Mouse (Mus musculus): ENCODE results near the gene Wfikkn1. TPM values are rescaled to one million over a fixed set of nuclear protein-coding genes. Genes with fewer than 3 reads are reported as not detected.

Gene Wfikkn1
- polyA plus RNA-seq, 1 experiment from 2014 or later, result 0.27 TPM

GRCm38 (mm10) chr17:25835816-25836215 lies 44.8 kb downstream of the Wfikkn1 start:
- 91% methylated on average over 16 of the region's 16 CpGs for WGBS
- peaks cover 28 to 53% of the 10 kb centered on the region in 2 experiments; a peak in 3 of 4 replicates for H3K4me1 ChIP-seq (ENCODE audit: control insufficient read depth in 2 of 2, insufficient read depth in 2 of 2, low read length in 2 of 2)

GRCm38 (mm10) chr17:25835301-25835700 lies 45.4 kb downstream of the Wfikkn1 start:
- 96% methylated on average over 7 of the region's 7 CpGs for WGBS

More at GRCm38 (mm10) chr17:25835816-25836215, 44.8 kb downstream of the Wfikkn1 start:
- no peaks in the 10 kb centered on the region for H3K27me3 ChIP-seq (ENCODE audit: control insufficient read depth, insufficient read depth, low read length)
- H3K9ac ChIP-seq (ENCODE audit: low read length), result no peak overlapping the region
- H3K27ac ChIP-seq (replicated peaks in 1 of 2; ENCODE audit: control insufficient read depth in 1 of 2, insufficient read depth in 1 of 2, low read depth in 2 of 2, low read length in 2 of 2), result no peak overlapping the region; a peak in 1 of 4 replicates
- H3K9me3 ChIP-seq (ENCODE audit: control insufficient read depth, low read length), result no peaks in the 10 kb centered on the region
- no peak for ATAC-seq (ENCODE audit: insufficient number of reproducible peaks, insufficient read depth, low FRiP score, low read depth)
- no peak overlapping the region for H3K4me3 ChIP-seq (ENCODE audit: control insufficient read depth in 1 of 2, insufficient read depth in 1 of 2, low read depth in 1 of 2, low read length in 2 of 2)
- H3K4me2 ChIP-seq (ENCODE audit: low read length), result peak overlapping the region; percentile 90
- H3K36me3 ChIP-seq (ENCODE audit: control insufficient read depth, insufficient read depth, low read length), result peaks cover 65% of the 10 kb centered on the region

DNA sequence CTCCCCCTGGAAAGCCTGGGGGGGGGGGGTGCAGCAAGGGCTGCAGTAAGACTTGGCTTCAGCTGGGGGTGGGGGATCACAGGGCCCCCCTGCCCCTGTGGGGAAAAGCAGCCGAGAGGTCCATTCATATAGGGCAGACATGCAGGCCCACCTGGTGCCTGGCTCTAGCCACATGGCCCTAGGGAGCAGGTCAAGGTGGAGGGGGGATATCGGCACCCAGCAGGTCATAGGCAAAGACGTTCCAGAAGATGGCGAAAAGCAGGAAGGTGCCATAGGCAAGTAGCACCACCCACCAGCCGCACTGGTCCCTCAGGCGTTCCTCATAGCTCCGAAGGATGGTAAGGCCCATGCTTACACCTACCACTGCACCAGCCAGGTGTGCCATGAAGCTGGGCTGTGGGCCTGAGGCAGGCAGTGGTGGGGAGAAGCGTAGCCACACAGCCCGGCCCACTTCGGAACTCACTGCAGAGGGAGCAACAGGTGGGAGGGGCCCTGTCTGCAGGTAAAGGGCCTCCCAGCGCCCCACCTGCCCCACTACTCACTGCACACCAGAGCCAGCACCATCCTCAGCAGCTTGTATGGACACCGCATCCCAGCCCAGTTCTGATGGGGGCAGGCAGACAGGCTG lies 45.9 kb downstream of the Wfikkn1 start:
- Histone ChIP-seq H3K27ac (replicated peaks in 1 of 2; ENCODE audit: control insufficient read depth in 1 of 2, insufficient read depth in 1 of 2, low read depth in 2 of 2, low read length in 2 of 2) (peak overlapping the region in 1 of 2 experiments; percentile 99; a peak in 2 of 4 replicates), H3K27me3 (ENCODE audit: control insufficient read depth, insufficient read depth, low read length) (no peaks in the 10 kb centered on the region), H3K9me3 (ENCODE audit: control insufficient read depth, low read length) (no peaks in the 10 kb centered on the region), H3K36me3 (ENCODE audit: control insufficient read depth, insufficient read depth, low read length) (peaks cover 65% of the 10 kb centered on the region), H3K4me1 (ENCODE audit: control insufficient read depth in 2 of 2, insufficient read depth in 2 of 2, low read length in 2 of 2) (peaks cover 29 to 58% of the 10 kb centered on the region in 2 experiments; a peak in 3 of 4 replicates), H3K9ac (ENCODE audit: low read length) (peak overlapping the region; percentile 85), H3K4me2 (ENCODE audit: low read length) (peak overlapping the region; percentile 91), H3K4me3 (ENCODE audit: control insufficient read depth in 1 of 2, insufficient read depth in 1 of 2, low read depth in 1 of 2, low read length in 2 of 2) (peak overlapping the region; percentile 57 to 70; a peak in 3 of 4 replicates)
- no peak for ATAC-seq (ENCODE audit: insufficient number of reproducible peaks, insufficient read depth, low FRiP score, low read depth)
- 86% methylated on average over 12 of the region's 12 CpGs for WGBS

More at GRCm38 (mm10) chr17:25835301-25835700, 45.4 kb downstream of the Wfikkn1 start:
- peaks cover 28 to 55% of the 10 kb centered on the region in 2 experiments; a peak in 3 of 4 replicates for H3K4me1 ChIP-seq (ENCODE audit: control insufficient read depth in 2 of 2, insufficient read depth in 2 of 2, low read length in 2 of 2)
- peaks cover 65% of the 10 kb centered on the region for H3K36me3 ChIP-seq (ENCODE audit: control insufficient read depth, insufficient read depth, low read length)
- peak overlapping the region; percentile 91; the same call in 1 of the 2 replicates for H3K4me2 ChIP-seq (ENCODE audit: low read length)
- no peaks in the 10 kb centered on the region for H3K9me3 ChIP-seq (ENCODE audit: control insufficient read depth, low read length)
- peak overlapping the region; percentile 85 for H3K9ac ChIP-seq (ENCODE audit: low read length)
- ATAC-seq (ENCODE audit: insufficient number of reproducible peaks, insufficient read depth, low FRiP score, low read depth), result no peak
- H3K27ac ChIP-seq (replicated peaks in 1 of 2; ENCODE audit: control insufficient read depth in 1 of 2, insufficient read depth in 1 of 2, low read depth in 2 of 2, low read length in 2 of 2), result no peak overlapping the region
- no peak overlapping the region for H3K4me3 ChIP-seq (ENCODE audit: control insufficient read depth in 1 of 2, insufficient read depth in 1 of 2, low read depth in 1 of 2, low read length in 2 of 2)
- no peaks in the 10 kb centered on the region for H3K27me3 ChIP-seq (ENCODE audit: control insufficient read depth, insufficient read depth, low read length)

DNA sequence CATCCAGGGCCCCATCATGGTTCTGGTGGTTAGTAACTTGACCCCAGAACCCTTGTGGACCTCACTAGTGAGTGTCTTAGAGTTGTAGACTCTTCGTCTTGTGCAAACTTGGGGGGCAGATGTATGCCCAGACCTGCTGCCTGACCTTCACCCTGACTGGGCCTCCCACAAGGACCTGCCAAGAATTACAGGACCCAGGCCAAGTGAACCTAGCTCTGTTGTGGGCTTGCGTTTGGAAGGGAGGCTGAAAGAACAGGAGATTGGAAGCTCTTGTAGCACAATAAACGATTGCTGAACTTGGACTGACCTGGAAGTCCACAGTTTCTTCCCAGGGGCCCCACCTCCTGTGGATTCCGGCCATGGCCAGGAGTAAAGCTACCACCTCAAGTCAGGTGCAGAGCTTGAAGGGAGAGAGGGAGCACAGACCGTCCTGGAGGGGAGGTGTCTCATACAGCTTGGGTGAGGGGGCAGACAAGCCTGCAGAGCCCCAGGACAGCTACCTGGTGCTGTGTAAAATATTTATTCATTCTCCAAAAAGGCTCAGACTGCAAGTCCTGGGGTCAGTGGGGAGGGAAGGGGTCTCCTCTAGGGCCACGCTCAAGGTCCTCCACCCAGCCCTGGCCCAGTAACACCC lies 46.6 kb downstream of the Wfikkn1 start:
- H3K4me1 ChIP-seq (ENCODE audit: control insufficient read depth in 2 of 2, insufficient read depth in 2 of 2, low read length in 2 of 2), result peaks cover 32 to 63% of the 10 kb centered on the region in 2 experiments; a peak in 3 of 4 replicates
- H3K4me3 ChIP-seq (ENCODE audit: control insufficient read depth in 1 of 2, insufficient read depth in 1 of 2, low read depth in 1 of 2, low read length in 2 of 2), result peak overlapping the region; percentile 57 to 70
- ATAC-seq (ENCODE audit: insufficient number of reproducible peaks, insufficient read depth, low FRiP score, low read depth), result no peak
- H3K9ac ChIP-seq (ENCODE audit: low read length), result peak overlapping the region; percentile 85
- peak overlapping the region; percentile 97 to 99 for H3K27ac ChIP-seq (replicated peaks in 1 of 2; ENCODE audit: control insufficient read depth in 1 of 2, insufficient read depth in 1 of 2, low read depth in 2 of 2, low read length in 2 of 2)
- H3K4me2 ChIP-seq (ENCODE audit: low read length), result peak overlapping the region; percentile 91
- WGBS, result 25% methylated on average over 6 of the region's 6 CpGs
- peaks cover 59% of the 10 kb centered on the region for H3K36me3 ChIP-seq (ENCODE audit: control insufficient read depth, insufficient read depth, low read length)
- no peaks in the 10 kb centered on the region for H3K27me3 ChIP-seq (ENCODE audit: control insufficient read depth, insufficient read depth, low read length)
- H3K9me3 ChIP-seq (ENCODE audit: control insufficient read depth, low read length), result no peaks in the 10 kb centered on the region

DNA sequence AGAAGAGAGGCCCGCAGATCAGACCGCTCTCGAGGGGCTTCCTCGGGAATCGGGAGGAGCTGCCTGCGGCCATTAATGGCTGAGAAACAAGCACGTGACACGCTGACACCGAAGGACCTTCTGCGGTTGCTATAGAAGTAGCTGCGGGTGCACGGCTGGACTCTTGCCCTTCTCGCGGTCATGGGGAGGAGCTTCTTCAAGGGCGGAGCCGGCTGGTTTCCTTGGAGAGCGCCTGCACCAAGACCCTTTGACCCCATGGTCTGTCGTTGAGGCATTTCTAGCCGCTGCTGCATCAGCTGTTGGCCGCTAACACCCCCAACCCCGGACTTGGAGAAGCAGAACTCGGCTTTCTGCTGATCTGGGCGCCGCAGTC lies 47.4 kb downstream of the Wfikkn1 start, which contains the start of gene Stub1:
Stub1 (minus strand) TSS at position 114 of the 373 bp plus-strand sequence.
- Histone ChIP-seq H3K27ac (replicated peaks in 1 of 2; ENCODE audit: control insufficient read depth in 1 of 2, insufficient read depth in 1 of 2, low read depth in 2 of 2, low read length in 2 of 2) (peak within 1 kb of the TSS; percentile 97 to 99), H3K4me2 (ENCODE audit: low read length) (peak within 1 kb of the TSS; percentile 91), H3K4me1 (ENCODE audit: control insufficient read depth in 2 of 2, insufficient read depth in 2 of 2, low read length in 2 of 2) (peaks cover 37 to 67% of the 10 kb centered on the region in 2 experiments), H3K4me3 (ENCODE audit: control insufficient read depth in 1 of 2, insufficient read depth in 1 of 2, low read depth in 1 of 2, low read length in 2 of 2) (peak within 1 kb of the TSS; percentile 57 to 74), H3K9me3 (ENCODE audit: control insufficient read depth, low read length) (no peaks in the 10 kb centered on the region), H3K27me3 (ENCODE audit: control insufficient read depth, insufficient read depth, low read length) (no peaks in the 10 kb centered on the region), H3K36me3 (ENCODE audit: control insufficient read depth, insufficient read depth, low read length) (peaks cover 51% of the 10 kb centered on the region), H3K9ac (ENCODE audit: low read length) (peak within 1 kb of the TSS; percentile 85)
- ATAC-seq (ENCODE audit: insufficient number of reproducible peaks, insufficient read depth, low FRiP score, low read depth), result peak; percentile 70
- 0% methylated on average over 24 of the region's 24 CpGs for WGBS

DNA sequence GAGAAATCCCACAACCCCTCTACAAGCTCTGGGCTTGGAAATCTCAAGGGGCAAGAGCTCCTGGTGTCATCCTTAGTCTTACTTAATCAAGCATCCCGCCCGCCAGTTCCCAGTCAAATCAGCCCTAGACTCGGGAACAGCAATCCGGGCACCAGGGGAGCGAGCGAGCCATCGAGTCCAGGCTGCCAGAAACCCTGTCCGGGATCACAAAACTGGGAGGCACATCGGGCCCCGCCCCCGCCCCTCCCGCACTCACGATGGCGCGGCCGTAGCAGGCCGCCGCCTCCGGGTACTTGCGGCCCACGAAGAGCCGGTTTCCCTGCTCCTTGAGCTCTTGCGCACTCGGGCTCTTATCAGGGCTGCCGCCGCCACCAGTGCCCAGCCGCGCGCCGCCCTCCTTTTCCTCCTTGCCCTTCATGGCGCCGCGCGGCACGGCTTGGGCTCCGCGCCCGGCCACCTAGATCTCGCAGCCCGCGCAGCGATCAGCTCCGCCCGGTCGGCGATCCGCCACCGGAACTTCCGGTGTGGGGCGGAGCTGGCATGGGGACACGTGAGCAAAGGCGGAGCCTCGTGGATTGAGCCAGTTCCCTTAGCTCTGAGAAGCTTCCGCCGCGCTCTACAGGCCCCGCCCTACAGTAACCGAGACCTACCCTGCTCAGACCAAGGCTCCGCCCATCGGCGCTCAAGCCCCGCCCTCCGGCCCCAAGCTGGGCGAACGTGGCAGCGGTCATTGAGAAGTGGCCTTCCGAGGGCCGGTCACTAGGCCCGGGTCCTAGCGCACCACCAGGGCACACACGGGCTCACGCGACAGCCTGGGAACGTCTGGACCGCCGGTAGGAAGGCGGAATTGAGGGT lies 48.0 kb downstream of the Wfikkn1 start:
- Histone ChIP-seq H3K4me1 (ENCODE audit: control insufficient read depth in 2 of 2, insufficient read depth in 2 of 2, low read length in 2 of 2) (peaks cover 36 to 67% of the 10 kb centered on the region in 2 experiments), H3K27me3 (ENCODE audit: control insufficient read depth, insufficient read depth, low read length) (no peaks in the 10 kb centered on the region), H3K9me3 (ENCODE audit: control insufficient read depth, low read length) (no peaks in the 10 kb centered on the region), H3K9ac (ENCODE audit: low read length) (peak overlapping the region; percentile 85), H3K4me3 (ENCODE audit: control insufficient read depth in 1 of 2, insufficient read depth in 1 of 2, low read depth in 1 of 2, low read length in 2 of 2) (peak overlapping the region; percentile 57 to 74), H3K36me3 (ENCODE audit: control insufficient read depth, insufficient read depth, low read length) (peaks cover 51% of the 10 kb centered on the region), H3K4me2 (ENCODE audit: low read length) (peak overlapping the region; percentile 91), H3K27ac (replicated peaks in 1 of 2; ENCODE audit: control insufficient read depth in 1 of 2, insufficient read depth in 1 of 2, low read depth in 2 of 2, low read length in 2 of 2) (peak overlapping the region; percentile 97 to 99)
- ATAC-seq (ENCODE audit: insufficient number of reproducible peaks, insufficient read depth, low FRiP score, low read depth), result peak; percentile 92
- WGBS, result under 1% methylated on average over 71 of the region's 77 CpGs

Measured in heart, embryonic 14.5 days (tissue).